Mouse (Mus musculus): ENCODE measurements around the gene Hes2.

The Hes2 gene

DNA sequence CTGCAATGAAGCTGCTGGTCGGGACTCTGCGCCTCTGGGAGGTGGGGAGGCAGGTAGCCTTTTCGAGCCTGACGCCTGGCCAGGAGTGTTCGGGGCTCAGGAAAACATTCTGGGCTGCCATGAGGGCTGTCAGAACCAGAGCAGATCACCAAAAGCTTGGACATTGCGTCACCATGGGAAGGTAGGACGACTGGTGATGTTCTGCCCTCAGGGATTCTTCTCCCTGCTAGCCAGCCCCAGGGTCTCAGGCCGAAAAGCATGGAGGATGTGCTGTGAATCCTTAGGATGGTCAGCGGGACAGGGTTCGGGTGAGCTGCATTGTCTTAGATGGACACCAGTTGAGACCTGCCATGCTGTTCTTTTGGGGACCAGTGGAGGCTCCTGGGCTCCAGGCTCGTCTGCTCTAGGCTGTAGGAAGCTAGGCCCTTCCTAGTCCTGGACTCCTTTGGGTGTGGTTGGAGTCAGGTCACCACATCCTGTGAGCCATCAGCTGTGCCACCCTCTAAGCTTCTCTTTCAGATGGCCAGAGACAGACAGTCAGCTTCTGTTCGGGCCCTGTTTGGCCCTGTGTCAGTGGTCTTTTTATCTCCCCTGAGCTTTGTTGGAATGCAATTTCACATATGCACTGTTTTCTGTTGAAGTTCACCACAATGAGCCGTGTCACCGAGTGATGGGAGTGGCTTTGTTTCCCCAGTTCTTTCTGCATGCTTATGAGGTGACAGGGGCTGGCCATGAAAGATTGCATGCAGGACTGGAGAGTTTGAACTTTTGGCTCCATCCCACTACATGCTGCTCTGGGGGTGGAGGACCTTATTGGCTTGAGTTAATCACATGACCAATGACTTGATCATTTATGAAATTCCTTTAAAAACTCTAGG is 27.8 kb downstream of the Hes2 start:
- DNase-seq: no peak

DNA sequence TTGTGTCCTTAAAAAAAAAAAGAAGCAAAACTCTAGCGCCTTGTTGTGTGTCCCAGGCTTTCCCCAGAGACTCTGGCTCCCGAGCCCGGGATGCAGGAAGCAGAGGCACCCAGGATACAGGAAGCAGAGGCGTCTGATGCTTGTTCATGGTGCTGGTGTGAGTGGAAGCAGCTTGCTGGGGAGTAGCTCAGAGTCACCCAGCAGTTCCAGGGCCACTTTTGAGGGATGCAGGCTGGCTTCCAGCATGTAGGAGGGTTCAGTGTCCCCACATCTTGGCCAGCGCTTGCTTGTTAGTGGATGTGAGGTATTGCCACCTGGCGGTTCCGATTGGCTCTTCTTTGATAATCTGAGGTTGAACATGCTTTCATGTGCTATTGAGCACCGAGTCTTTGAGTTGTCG is 28.5 kb downstream of the Hes2 start:
- no peak for DNase-seq

DNA sequence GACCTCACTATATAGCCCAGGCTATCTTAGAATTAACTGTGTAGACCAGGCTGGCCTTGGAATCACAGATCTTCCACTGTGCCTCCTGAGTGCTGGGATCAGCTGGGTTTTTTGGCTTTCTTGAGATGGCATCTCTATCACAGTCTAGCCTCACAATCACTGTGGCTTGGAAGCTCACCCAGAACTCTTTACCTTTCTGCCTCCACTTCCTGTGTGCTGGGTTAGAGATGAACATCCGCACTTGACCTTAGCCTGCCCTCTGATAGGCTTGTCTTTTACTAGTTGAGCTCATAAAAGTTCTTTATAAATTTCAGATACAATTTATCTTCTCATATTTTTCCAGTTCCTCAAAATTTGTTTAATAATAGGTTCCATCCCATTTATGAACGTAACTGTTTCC is 30.0 kb downstream of the Hes2 start:
- DNase-seq: no peak

DNA sequence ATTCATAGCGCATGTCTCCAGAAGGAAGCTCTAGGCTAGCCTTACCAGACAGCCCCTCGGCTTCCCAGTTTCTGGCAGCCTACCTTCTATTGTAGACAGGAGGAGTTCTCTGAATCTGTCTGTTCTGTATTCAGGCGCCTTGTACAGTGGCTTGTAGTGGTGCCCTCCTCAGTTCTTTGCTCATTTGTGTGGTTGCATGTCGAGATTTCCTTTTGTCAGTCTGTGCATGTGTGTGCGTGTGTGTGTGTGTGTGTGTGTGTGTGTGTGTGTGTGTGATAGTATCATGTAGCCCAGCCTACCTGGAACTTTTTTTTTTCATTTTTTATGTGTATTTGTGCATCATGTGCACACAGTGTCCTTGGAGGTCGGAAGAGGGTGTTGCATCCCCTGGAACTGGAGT is 30.4 kb downstream of the Hes2 start:
- no peak for DNase-seq

DNA sequence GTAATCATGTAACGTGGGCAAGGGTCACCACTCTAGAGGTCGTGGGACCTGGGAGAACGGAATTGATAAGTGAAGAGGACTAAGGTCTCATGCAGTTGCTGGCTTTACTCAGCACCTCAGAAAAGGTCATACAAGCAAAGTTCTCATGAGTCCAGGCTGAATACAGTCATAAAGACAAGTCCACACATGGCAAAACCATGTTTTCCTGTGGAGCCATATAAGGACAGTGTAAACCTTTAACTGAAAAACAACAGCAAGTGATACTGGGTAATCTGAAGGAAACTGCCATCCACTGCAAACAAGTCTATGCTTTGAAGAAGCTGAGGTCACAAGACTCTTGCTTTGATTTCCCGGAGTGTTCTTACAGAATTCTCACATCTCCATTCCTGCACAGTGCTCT is 31.0 kb downstream of the Hes2 start:
- no peak for DNase-seq

DNA sequence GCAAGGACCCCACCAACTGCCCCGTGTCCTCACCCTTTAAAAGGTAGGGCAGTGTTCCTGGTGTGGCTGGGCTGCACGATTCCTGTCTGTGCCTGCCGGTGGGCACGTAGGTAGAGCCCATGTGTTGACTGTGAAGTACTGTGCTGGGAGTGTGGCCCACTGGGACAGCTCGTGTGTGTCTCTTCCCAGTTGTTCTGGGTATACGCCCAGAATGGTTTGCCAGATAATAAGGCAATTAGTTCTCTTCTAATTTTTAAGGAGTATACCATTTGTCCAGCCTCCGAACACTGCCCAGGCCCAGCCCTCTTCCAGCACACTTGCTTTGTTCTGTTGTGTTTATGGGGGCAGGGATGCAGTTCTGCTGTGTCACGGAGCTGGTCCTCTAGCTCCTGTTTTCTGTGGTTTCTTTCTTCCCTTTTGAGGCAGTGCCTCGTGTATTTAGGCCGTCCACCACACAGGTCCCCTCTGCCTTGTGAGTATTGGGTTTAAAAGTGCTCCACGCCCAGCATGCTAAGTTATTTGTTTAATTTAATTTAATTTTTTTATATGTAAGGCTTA is 31.5 kb downstream of the Hes2 start:
- DNase-seq: no peak

DNA sequence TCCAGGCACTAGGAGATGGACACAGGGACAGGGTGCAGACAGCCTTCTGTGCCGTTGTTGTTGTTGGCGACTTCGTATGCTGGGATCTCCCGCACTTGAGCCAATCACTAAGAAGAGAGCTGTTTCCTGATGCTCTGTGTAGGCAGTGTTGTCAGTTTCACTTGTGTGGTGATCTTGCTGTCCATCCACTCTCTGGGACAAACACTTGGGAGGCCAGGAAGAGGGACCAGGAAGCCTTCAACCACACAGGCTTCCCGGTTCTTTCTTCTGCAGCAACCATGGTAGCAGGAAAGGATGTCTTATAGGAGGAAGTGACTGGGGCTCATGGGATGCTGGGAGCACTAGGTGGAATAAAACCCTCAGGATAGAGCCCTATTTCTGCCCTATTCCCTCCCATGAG is 32.0 kb downstream of the Hes2 start:
- DNase-seq: no peak

DNA sequence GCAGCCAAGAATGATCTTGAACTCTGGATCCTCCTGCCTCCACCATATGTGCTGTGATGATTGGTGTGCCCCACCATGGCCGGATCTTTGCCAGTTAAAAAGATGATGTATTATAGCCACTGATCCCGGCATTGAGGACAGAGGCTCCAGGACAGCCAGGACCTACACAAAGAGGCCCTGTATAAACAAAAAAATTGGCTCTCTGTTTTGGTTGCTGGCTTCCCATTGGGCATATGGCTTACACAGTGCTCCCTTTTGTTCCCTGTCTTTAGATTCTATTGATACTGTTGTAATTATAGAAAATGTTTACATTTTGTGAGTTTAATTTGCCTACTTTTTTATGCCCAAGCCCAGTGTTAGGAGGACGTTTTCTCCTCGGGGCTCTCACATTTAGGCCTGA is 33.9 kb downstream of the Hes2 start:
- DNase-seq: no peak

DNA sequence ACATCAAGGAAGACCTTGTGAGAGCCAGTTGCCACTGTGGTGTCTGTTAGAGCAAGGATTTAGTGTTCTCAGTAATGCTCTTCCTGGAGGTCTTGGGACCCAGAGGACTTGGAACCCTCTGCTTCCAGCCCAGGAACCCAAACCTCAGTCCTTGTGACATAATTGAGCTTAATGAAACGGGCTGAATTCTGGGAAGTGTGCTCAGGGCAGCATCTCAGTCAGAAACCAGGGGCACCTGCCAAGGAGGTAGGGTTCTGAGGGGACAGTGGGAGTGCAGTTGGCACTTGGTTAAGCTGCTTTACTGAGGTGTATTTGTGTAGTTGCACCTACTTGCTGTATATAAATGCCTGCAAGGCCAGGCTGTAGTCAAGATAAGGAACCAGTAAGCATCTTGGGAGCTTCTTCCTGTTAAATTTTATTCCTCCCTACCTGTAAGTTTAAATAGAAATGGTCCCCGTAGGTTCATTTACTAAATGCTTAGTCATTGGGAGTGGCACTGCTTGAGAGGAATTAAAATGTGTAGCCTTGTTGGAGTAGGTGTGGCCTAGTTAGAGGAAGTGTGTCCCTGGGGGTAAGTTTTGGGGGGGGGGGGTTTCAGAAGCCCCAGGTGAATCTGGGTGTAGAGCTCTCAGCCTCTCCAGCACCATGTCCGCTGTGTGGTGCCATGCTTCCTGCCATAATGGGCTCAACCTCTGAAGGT is 36.0 kb downstream of the Hes2 start:
- DNase-seq: no peak

DNA sequence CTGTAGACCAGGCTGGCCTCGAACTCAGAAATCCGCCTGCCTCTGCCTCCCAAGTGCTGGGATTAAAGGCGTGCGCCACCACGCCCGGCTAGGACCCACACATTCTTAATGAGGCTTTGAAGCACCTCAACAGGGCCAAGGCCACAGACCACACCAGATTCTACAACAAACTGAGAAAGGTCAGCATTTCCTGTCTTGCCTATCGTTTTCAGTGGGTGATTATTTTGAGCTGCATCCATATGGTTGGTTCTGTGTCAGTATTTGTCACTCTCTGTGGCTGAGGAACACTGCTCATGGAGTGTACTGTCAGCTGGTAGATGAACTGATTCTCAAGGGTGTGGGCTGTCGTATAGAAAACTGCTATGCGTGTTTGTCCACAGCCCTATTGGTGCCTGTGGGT is 37.6 kb downstream of the Hes2 start:
- DNase-seq: no peak

DNA sequence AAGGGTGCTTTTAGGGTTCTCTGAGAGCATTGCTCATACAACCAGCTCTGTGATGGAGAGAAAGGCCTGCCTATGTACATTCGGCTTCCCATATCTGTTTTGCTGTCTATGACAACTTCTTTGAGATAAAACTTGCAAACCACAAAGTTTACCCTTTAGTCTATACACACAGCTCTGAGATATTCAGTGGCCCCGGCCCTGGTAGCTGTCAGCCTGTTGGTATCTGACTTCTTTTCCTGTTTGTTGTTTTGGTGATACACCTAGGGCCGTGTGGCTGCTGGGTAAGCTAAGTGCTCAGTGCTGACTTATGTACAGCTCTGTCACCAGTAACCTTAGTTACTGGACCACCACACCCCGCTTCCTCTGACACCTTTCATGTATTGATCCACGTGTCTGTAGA is 38.9 kb downstream of the Hes2 start:
- DNase-seq: no peak

DNA sequence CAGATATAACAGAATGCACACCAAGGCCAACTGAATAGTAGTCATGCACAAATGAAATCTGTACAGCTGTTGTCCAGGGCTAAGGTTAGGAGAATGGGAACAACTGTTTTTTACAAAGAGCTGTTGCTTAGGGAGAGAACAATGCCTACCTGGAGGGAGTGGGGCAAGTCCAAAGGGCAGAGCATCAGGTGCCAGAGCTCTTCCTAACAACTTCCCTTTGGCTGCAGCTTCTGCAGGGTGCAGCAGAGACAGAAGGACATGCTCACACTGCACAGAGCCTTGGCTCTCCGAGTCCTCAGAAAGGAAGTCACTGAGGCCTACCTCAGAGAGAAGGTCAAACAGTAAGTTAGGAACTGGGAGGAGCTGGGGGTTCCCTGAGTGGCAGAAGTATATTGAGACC is 41.0 kb downstream of the Hes2 start:
- no peak for DNase-seq

DNA sequence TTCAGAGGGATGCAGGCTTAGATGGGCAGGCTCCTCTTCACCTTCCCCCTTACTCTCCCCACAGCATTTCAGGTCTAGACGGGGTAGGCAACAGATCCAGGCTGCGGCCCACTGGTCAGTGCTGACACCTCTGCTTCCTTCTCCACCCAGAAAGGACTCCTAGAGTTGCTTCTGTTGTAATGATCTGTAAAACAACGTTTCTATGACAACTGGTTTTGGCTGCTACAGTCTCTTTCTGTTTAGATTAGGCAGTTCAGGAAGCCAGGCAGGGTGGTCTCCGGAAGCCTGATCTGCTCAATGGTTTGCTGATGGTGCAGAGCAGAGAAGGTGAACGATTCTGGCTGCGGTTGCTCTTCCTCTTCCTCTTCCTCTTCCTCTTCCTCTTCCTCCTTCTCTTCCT is 42.8 kb downstream of the Hes2 start:
- DNase-seq: no peak

DNA sequence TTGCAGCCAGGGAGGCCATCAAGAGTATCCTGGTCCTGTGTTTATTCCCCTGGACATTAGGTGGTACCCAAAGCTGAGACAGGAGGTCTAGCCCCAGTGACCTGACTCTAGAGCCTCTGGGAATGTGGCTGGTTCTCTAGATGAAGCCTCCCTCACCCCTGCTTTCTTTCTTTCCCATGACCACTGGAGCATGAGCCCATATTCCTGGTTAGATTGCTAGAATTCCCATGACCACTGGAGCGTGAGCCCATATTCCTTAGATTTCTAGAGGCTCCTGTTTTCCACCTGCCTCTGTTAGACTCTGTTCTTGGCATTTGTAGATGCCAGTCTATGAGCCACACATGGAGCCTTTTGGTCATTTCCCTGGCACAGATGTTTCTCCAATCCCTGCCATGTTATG is 43.8 kb downstream of the Hes2 start:
- peak; percentile 40 for DNase-seq

DNA sequence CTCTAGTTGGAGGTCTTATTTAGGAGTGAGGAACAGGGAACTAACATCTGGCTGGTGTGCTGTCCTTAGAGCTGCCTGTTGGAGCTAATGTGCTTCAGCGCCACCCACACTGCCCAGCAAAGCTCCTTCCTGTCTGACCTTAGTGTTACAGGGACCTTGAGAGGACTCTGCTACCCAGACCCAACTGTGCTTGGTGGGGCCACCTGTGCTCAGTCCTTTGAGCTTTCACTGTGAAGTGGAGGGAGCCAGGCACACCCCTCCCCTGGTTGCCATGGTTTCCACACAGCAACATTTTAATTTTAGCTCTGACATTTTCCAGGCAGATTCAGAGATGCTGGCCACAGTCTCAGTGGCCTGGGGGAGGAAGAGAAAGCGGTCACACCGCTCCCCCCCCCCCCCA is 44.2 kb downstream of the Hes2 start:
- no peak for DNase-seq

DNA sequence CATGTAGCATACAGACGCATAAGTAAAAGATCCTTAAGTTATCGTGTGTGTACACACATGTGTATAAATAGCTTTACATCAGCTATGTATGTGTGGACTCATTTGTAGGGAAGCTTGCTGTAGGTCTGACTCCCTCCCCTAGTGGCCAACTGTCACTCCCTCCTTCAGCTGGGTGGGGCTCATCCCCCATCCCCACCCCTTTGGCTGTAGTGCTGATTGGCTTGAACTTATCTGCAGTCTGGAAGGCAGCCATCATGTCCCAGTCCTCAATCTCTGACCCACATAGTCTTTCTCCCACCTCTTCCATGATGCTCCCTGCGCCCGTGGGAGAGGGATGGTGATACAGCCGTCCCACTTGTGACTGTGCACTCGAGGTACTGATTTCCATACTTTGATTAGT is 46.0 kb downstream of the Hes2 start:
- DNase-seq: no peak

DNA sequence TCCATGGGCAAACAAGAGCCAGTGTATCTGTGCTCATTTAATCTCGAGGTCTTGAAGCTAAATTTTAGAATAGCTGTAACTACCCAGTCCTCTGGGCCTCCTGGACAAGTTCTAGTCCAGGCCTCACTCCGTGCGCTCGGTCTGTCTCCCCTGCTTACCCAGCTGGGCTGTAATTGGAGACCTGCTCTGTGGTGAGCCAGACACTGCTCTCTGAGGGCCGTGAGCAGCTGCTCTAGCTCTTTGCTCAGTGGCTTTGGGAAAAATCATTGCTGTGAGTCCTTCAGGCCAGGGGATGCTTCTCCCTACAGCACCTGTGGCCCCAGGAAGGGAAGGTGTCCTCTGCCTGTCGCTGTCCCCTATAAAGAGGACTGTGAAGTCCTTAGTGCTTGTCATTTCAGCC is 47.5 kb downstream of the Hes2 start:
- DNase-seq: no peak

DNA sequence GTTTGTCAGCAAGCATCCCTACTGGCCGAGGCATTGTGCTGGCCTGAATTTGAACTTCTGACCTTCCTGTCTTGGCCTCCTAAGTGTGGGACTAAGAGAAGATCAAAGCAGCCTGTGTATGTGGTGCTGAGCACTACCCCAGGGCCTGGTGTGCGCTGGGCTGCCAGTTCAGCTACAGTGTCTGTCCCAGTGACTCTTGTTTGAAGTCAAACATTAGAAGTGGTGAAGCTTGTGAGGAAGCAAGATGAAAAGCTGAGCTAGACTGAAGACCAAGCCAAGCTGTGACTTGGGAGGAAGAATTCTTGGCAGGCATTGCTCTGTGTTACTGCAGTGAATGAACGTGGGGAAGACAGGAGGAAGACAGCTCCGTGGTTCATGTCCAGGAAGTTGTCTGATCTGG is 51.0 kb downstream of the Hes2 start:
- no peak for DNase-seq
